Mouse (Mus musculus) intestine, embryonic 16.5 days (tissue): ENCODE results near the gene Zfp934. TPM values are rescaled to one million over a fixed set of nuclear protein-coding genes. Genes with fewer than 3 reads are reported as not detected.

Experiments
- microRNA-seq: library from miRNA; unstranded; fragments of <30 nt; microRNA quantifications from one replicate; pipeline ENCODE4, GENCODE M21; 2016
- polyA plus RNA-seq: library from polyadenylated mRNA; unstranded; fragments of >200 nt; fragmentation: Nextera tagmentation; extraction: Ambion mirVana; gene quantifications from 2 replicates; pipeline ENCODE4 v1.2.1, GENCODE M21; 2015

Gene Zfp934
- polyA plus RNA-seq, 1 experiment from 2014 or later, result 13.0 TPM

Small RNA genes within 50 kb of the gene (microRNA-seq; reads per million reads assigned to microRNA genes)
- not detected for gene Gm22256

Other genes with a start within 250 kb of the Zfp934 start
- gene Gm3604, start 188.0 kb downstream of the Zfp934 start, polyA plus RNA-seq, result 5.0 and 5.1 TPM in 2 replicates
- 8.1 and 8.7 TPM in 2 replicates for gene Gm49359, start 104.4 kb downstream of the Zfp934 start, polyA plus RNA-seq
- gene Zfp935, start 12.7 kb downstream of the Zfp934 start, polyA plus RNA-seq, result 0.39 TPM in 1 of 2 replicates, not detected in the other
- gene 6720489N17Rik, start 53.0 kb upstream of the Zfp934 start, polyA plus RNA-seq, result 5.4 and 9.3 TPM in 2 replicates
- gene Platr25, start 189.5 kb upstream of the Zfp934 start, polyA plus RNA-seq, result 16.1 and 18.1 TPM in 2 replicates
- gene Gm5141, start 214.6 kb upstream of the Zfp934 start, polyA plus RNA-seq, result 5.4 and 6.6 TPM in 2 replicates